Mouse (Mus musculus): Measurements from ENCODE around the gene 4931414P19Rik. TPM values are rescaled to one million over a fixed set of nuclear protein-coding genes. Genes with fewer than 3 reads are reported as not detected.

4931414P19Rik gene
- total and polyA plus RNA-seq, 3 experiments, result 1.5 to 2.9 (median 2.7) TPM

DNA sequence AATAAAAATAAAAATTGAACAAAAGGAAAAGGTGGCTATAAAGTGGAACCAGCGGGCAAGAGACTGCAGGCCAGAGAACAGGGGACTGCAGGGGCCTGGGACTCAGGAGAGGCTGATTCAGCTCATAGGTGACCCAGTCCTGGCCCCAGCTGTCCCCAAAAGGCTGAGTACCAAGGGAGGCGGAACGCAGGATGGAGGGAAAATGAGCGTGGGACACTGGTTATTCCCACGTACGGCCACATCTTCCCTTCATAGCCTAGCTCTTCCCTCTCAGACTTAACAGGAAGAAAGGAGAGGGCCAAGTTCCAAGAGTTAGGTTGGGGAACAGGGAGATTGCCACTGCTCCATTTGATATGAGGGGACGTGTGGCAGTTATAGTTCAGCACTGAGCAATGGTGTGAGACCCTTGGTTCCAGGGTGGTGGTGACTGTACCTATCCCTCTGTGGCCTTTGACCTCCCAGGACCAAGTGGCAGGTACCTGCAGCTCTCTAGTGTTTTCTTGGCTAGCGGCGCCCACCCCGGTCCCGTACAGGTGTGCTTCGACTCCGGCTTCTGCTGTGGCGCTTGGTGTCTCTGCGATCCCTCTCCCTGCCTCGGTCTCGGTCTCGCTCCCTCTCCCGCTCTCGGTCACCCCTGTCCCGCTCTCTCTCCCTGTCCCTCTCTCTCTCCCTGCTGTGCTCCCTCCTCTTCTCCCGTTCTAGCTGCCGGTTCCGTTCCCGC lies 36.6 kb upstream of the 4931414P19Rik start:
- H3K4me2 ChIP-seq (ENCODE audit: insufficient read depth, low read depth, poor library complexity, severe bottlenecking), result no peak overlapping the region
- no peaks in the 10 kb centered on the region for H3K27me3 ChIP-seq (replicated peaks)
- H3K9ac ChIP-seq (ENCODE audit: insufficient read depth, low read depth), result no peak overlapping the region
- no peak overlapping the region for H3K4me3 ChIP-seq (replicated peaks in 1 of 3; ENCODE audit: low read depth in 2 of 3, low read length in 2 of 3, poor library complexity in 1 of 3)
- TF ChIP-seq NRF1 (IDR thresholded peaks at IDR 0.05; ENCODE audit: low read depth, low read length), result no peak
- TF ChIP-seq IRF4 (IDR thresholded peaks at IDR 0.05; ENCODE audit: low read depth, low read length), result no peak
- TF ChIP-seq BHLHE40 (IDR thresholded peaks at IDR 0.05; ENCODE audit: low read depth, low read length), result no peak
- TF ChIP-seq USF2 (conservative IDR thresholded peaks at IDR 0.05; ENCODE audit: low read depth, low read length), result no peak
- no peak for TF ChIP-seq USF1 (IDR thresholded peaks at IDR 0.05; ENCODE audit: low read depth, low read length)
- no peak for TF ChIP-seq ZMIZ1 (IDR thresholded peaks at IDR 0.05; ENCODE audit: low read depth, low read length)
- no peak for TF ChIP-seq UBTF (IDR thresholded peaks at IDR 0.05; ENCODE audit: low read depth, low read length)
- TF ChIP-seq E2F4 (IDR thresholded peaks at IDR 0.05; ENCODE audit: insufficient replicate concordance, low read depth, low read length), result no peak
- TF ChIP-seq POLR2AphosphoS2 (IDR thresholded peaks at IDR 0.05; ENCODE audit: low read depth, low read length), result no peak
- TF ChIP-seq ZKSCAN1 (IDR thresholded peaks at IDR 0.05; ENCODE audit: borderline replicate concordance, low read depth, low read length), result no peak
- TF ChIP-seq EP300 (IDR thresholded peaks at IDR 0.05; ENCODE audit: low read length), result no peak
- no peak for TF ChIP-seq MEF2A (IDR thresholded peaks at IDR 0.05; ENCODE audit: borderline replicate concordance, low read depth, low read length)
- no peak for TF ChIP-seq MYC (IDR thresholded peaks at IDR 0.05; ENCODE audit: low read depth, low read length)
- no peak for TF ChIP-seq MAZ (IDR thresholded peaks at IDR 0.05; ENCODE audit: low read depth, low read length)
- no peak for TF ChIP-seq TBP (conservative IDR thresholded peaks at IDR 0.05; ENCODE audit: low read depth, low read length)
- TF ChIP-seq MAX (IDR thresholded peaks at IDR 0.05; ENCODE audit: low read length), result no peak
- TF ChIP-seq POLR2A (IDR thresholded peaks at IDR 0.05; ENCODE audit: low read depth, low read length), result no peak
- no peak for TF ChIP-seq MXI1 (IDR thresholded peaks at IDR 0.05; ENCODE audit: low read depth, low read length)
- TF ChIP-seq ZC3H11A (IDR thresholded peaks at IDR 0.05; ENCODE audit: low read depth, low read length), result no peak
- TF ChIP-seq ETS1 (conservative IDR thresholded peaks at IDR 0.05; ENCODE audit: low read depth, low read length), result no peak
- dilution Hi-C loops (cut with MboI; ENCODE audit: extremely low pct_ligation_motif_present, extremely low pct_unique_long_range_greater_than_20kb, low sequenced_read_pairs), result no loop called here
- in situ Hi-C loops (cut with MboI; ENCODE audit: low pct_ligation_motif_present, low pct_unique_long_range_greater_than_20kb, low sequenced_read_pairs), result loop anchor here (25.0 kb wide), 1 partner anchor 580 kb away; no protein-coding TSS in a partner anchor
- peaks cover 4% of the 10 kb centered on the region; the same call in 1 of the 2 replicates for H3K79me2 ChIP-seq (replicated peaks; ENCODE audit: control insufficient read depth, extremely low read depth, insufficient read depth, poor library complexity, severe bottlenecking)
- peaks cover 5 to 14% of the 10 kb centered on the region in 2 experiments; a peak in 2 of 4 replicates for H3K4me1 ChIP-seq (ENCODE audit: control insufficient read depth in 1 of 2, insufficient read depth in 2 of 2)
- no peaks in the 10 kb centered on the region for H3K9me3 ChIP-seq (replicated peaks; ENCODE audit: low read length)
- H3K36me3 ChIP-seq (replicated peaks in 1 of 2; ENCODE audit: control insufficient read depth in 1 of 2, insufficient read depth in 1 of 2, low read length in 1 of 2), result peaks cover 53 to 98% of the 10 kb centered on the region in 2 experiments
- no peak for DNase-seq (ENCODE audit: extremely low read depth)
- H3K27ac ChIP-seq (ENCODE audit: insufficient read depth, low read depth), result no peak overlapping the region
